Mouse (Mus musculus): ENCODE results near the gene Crmp1.

DNA sequence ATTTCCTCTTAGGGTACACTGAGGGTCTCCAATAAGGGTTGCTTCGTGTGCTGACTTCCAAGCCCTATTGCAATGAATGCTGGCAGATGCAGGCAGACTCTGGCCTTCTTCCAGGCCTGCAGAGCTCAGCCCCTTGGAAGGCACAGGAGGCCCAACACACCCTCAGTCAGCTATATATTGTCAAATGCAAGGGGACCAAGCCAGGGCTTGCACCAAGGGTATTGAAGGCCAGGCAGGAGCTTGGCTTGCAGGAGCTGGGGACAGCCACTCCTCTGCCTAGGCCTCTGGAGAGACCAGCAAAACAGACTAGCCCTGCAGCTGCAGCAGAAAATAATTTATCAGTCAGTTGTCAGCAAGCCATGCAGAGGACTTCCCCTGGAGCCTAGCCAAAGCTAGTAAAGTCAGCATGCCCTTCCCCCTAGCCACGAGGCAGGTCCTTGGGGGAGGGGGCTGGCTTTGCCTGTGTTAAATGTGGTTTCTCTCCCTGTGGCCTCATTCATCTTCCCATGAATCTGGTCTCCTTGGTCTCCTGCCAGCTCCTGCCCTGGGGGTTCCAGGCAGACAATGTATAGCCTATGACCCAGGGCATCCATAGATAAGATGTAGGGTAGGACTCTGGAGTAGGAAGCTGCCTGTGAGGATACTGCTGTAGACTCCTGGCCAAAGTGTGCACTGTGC is 43.6 kb upstream of the Crmp1 start:
- TF ChIP-seq CTCF (IDR thresholded peaks at IDR 0.05; ENCODE audit: low read depth) (no peak), EP300 (optimal IDR thresholded peaks at IDR 0.05) (no peak)
